Mouse (Mus musculus) kidney, postnatal 36 days (tissue): ENCODE measurements around the gene Bcl7b.

Experiments used
- DNase-seq, 2 experiments: peaks; one replicate each; pipeline ENCODE4 v3.0.0; 2021 to 2022; ENCODE audit warnings: mixed read lengths in 2 of 2

Gene Bcl7b

DNA sequence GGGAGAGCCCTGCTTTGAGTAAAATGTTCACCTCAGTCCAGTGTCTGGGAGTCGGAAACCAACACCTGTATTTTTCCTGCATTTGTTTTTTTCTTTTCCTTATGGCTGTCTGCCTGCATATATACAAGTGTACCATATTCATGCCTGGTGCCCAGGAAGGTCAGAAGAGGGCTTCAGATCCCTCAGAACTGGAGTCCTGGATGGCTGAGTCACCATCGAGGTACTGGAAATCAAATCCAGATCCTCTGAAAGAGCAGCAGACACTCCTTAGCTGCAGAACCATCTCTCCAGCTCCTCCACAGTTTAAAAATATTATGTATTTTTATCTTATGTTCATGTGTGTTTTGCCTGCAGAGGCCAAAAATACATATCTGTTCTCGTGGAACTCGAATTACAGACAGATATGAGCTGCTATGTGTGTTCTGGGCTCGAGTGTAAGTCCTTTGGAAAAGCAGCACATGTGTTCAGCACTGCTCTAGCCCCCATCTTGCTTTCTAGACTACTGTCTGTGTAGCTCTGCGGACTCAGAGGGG is 3.7 kb downstream of the Bcl7b start:
- no peak for DNase-seq

DNA sequence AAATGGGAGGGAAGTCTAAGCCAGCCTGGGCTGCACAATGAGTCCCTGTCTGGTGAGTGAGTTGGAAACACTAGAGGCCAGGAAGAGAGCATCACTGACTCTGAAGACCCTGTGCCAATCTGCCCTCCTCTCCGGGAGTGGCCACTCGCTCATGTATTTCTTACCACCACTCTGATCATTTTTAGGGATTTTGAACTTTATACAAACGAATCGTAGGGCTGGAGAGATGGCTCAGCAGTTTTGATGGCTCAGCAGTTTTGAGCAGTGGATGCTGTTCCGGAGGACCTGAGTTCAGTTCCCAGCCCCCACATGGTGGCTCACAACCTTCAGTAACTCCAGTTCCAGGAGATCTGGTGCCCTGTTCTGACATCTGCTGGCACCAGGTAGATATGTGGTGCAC is 4.9 kb downstream of the Bcl7b start:
- no peak for DNase-seq

DNA sequence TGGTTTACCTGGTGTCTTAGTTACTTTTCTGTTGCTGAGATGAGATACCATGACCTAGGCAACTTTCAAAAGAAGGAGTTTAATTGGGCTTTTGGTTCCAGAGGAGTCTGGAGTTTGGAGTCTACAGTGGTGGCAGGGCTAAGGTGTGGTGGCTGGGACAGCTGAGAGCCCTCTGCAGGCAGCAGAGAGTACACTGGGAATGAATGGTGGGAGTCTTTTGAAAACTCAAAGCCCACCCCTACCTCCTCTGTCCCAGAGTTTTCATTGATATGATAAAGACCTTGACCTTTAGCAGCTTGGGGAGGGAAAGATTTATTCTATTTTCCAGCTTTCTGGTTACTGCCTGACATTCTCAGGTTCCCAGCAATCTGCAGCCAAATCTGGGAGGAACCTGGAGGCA is 7.0 kb downstream of the Bcl7b start:
- DNase-seq: no peak

DNA sequence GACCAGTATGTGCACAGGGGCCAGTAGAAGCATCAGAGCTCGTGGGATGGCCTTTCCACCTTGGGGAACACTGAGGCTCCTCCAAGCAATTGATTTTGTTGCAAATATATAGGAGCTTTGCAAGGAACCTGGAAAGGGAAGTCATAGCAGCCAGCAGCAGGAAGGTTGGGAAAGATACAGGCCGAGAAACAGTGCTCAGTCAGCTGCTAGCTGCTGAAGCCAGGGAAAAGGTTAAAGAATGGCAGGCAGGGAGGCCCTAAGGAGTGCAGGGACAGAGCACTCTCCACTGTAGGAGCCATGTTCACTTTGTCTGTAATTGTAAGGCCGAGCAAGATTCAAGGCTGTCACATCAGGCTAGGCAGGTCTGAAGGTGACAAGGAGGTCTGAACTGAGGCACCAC is 10.4 kb downstream of the Bcl7b start:
- DNase-seq: no peak

DNA sequence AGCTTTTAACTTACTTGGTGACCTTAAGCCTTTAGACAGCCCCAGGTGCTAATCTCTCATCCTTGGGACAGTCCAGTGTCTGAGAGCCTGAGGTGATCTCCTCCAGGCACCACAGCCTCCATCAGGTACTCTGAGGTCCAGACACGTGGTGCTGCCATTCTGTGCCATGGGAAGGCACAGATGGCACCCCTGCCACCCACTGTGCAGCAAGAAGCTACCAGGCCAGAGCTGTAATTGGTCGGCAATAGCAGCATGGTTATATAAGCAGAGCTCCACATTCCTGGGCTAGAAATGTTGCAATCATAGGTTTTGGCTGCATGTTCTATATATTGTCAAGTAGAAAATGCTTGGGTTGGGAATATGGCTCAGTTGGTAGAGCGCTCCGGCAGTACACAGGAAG is 10.9 kb downstream of the Bcl7b start:
- DNase-seq: no peak

DNA sequence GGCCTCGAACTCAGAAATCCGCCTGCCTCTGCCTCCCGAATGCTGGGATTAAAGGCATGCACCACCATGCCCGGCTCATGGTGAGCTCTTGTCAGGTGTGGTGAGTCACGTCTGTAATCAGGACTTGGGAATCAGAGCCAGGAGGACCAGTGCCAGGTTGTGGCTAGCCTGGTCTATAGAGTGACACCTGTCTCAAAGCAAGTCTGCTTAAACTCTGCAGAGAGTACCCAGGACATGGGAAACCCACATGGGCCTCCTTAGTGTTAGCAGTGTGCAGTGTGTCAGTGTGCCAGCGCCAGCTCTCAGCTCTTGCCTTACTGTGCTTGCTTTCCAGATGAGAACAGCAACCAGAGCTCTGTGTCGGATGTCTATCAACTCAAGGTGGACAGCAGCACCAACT is 11.5 kb downstream of the Bcl7b start:
- no peak for DNase-seq

DNA sequence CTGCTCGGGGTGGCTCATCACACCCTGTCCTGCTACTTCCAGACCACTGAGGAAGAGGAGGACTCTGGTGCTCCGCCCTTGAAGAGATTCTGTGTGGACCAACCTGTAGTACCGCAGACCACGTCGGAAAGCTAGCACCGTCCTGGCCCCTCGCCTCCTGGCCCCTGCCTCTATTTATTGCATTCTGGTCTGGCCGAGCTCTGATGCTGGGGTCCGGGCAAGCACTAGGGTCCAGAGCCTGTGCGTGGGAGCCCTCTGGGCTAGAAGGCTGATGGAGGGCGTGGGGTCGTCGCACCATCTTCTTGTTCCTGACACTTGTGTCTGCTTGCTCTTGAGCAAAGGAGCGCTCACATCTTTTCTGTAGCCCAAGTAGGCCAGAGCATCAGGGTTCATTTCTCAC is 12.7 kb downstream of the Bcl7b start:
- no peak for DNase-seq

DNA sequence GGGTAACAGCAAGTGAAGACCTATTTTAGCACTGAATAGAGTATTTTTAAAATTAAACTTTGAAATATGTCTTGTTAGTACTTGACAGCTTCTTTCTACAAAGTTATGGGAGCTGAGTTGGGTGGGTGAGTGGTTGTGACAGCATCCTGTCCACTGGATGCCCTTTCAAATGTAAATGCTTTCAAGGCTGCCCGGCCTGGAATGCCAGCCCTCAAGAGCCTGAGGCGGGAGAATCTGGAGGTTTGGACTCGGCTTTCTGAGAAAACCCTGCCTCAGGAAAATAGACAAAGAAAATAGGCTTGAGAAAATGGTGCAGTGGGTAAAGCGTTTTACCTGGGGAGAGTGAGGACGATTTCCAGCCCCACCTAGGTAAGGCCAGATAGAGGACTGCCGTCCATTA is 13.7 kb downstream of the Bcl7b start:
- DNase-seq: no peak

DNA sequence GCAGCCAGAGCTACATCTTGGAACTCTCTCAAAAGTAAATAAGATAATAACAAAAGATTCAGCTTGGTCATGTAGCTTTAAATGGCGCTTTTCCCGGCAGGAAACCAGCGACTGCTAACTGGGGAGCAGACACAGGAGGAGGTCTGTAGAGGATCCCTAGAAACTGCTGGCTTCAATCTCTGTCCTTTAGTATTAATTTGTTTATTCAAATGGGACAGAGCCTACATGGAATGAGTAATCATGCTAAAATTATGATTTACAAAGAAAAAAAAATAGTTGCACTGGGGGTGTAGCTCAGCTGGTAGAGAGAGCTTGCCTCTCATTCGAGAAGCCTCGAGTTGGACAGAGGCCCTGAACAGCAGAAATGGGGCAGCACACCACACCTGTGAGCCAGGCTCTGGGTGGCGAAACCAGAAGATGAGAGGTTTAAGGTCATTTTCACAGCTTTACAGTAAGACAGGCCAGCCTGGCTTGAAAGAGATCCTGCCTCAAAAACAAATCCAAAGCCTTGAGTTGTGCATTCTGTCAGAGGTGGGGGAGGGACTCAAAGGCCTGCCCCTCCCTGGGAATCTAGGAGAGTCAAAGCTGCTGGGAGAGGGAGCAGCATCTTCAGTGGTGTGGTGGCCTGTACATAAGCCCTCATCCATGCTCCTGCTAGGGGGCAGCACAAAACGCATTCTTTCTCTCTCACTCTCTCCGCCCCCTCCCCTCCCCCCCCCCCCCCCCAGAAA is 15.2 kb downstream of the Bcl7b start:
- DNase-seq: peak; percentile 32 to 51

DNA sequence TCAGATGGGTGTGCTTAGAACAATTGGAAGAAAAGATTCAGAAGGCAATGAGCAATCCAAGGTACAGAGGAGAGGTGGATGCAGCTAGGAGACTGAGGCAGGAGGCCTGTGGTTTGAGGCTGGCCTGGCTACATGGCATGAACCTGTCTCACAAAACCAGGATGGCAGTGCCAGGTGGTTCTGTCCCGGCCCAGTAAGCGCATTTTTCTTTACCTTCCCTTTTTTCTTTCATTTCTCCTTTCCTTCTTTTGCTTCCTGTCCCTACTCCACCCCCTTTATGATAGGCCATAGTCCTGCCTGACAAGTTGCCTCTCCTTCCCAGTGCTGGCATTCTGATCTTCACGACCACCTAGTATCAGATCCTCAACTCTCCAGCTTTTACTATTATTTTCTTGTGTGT is 16.9 kb downstream of the Bcl7b start:
- no peak for DNase-seq

DNA sequence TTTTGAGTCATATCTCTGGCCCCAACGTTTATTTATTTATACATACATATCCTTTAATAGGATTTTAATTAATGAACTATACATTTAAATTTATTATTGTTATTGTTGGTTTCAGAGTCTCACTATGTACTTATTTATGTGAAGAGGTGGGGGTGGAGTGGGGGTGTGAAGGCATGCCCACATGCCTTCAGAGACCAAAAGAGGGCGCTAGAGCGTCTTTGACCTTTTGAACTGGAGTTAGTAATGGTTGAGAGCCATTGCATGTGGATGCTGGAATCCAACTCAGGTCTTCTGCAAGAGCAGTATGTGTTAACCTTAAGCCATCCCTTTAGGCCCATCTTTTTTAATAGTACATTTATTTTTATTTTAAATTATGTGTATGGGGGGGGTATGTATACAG is 17.5 kb downstream of the Bcl7b start:
- DNase-seq: peak; percentile 44 to 67

DNA sequence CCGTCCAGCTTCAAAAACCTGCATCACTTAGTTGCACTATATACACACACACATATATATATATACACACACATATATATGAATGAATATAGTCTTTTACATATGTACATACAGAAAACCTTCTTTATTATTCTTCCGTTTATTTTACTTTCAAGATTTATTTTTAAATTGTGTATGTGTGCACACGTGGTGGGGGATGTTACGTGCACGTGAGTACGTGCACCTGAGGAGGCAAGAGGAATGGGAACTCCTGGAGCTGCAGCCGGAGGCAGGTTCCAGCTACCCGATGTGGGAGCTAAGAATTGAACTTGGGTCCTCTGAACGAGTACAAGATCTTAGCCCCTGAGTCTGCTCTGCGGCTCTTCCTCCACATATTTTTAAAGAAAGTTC is 18.1 kb downstream of the Bcl7b start:
- DNase-seq: no peak

DNA sequence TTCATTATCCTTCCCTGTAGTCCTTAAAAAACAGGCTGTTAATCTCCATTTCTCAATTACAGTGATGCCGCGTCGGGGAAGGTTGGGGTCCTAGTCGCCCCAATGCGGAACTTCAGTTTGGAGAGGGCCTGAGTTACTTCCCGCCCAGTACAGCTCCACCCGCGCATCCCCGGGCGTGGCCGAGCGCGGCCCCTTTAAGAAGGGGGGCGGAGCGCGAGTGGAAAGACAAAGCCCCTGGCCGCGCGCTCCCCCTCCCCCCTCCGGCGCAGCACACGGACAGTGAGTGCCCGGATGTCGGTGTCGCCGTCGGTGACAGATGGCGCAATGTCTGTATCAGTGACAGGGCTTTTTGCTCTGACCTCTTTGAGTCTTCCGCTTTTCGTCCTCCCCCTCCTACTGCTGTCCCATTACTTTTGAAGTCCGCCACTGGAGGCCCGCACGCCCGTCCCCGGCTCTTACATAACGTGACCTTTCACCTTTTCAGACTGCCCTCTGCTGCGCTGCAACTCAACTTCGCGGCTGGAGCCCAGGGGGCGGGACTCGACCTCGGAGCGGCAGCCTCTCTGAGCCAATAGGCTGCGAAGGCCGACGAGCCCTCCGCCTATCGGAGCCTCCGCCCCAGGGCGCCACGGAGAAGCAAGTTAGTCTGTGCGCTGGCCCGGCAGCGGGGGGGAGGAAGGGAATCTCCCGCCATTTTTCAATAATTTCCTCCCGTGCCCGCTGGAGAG is 18.7 kb downstream of the Bcl7b start, which contains the start of gene Baz1b:
Gene Baz1b, plus strand, starts transcription at position 644 of the 728 bp plus-strand sequence.
- DNase-seq: peak; percentile 99

DNA sequence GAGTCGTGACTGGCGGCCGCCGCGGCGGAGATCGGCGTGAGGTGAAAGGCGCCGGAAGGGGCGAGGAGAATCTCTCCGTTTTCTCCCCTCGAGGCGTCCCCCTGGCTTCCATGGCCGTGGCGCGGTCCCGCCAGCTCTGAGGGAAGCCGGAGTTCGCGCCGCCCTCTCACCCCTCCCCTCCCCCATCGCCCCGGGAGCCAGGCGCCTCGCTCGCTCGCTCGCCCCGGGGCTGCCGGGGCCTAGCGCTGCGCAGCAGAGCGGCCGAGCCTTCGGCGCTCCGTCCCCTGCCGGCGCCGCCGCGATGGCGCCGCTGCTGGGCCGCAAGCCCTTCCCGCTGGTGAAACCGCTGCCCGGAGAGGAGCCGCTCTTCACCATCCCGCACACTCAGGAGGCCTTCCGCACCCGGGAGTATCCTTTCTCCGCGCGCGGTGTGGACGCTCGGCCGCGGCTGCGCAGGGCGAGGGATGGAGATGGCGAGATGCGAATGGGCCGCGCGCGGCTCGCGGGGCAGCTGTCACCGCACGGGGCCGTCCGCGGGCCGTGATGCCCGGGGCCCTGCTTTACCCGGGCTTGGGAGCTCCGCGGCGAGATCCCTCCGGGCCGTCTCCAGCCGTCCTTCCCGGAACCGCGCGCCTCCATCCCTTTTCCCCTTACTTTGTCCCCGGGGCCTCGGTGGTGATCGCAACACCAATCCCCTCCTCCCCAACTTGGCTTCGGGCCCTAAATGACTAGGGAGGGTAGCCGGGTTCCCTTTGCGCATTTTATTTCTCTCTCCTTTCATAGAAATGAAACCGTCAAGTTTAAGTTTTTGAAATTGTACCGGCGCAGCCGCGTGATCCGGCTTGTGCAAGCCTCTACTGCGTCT is 19.5 kb downstream of the Bcl7b start:
- DNase-seq: peak; percentile 12 to 92

DNA sequence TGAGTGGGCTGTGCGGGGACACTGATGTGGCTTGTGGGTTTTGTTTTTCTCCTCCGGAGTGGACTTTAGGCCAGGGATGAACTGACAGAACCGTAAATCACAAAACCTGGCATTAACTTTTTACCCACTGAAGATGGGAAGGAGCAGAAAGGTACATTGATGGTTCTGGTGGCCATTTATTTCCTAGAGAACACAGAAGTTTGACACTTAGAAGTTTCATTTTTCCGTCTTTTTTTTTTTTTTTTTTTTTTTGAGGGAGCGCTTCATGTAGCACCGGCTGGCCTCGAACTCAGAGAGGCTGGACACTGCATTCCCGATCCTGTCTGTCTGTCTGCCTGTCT is 20.1 kb downstream of the Bcl7b start:
- peak in 1 of 2 experiments; percentile 21 for DNase-seq

DNA sequence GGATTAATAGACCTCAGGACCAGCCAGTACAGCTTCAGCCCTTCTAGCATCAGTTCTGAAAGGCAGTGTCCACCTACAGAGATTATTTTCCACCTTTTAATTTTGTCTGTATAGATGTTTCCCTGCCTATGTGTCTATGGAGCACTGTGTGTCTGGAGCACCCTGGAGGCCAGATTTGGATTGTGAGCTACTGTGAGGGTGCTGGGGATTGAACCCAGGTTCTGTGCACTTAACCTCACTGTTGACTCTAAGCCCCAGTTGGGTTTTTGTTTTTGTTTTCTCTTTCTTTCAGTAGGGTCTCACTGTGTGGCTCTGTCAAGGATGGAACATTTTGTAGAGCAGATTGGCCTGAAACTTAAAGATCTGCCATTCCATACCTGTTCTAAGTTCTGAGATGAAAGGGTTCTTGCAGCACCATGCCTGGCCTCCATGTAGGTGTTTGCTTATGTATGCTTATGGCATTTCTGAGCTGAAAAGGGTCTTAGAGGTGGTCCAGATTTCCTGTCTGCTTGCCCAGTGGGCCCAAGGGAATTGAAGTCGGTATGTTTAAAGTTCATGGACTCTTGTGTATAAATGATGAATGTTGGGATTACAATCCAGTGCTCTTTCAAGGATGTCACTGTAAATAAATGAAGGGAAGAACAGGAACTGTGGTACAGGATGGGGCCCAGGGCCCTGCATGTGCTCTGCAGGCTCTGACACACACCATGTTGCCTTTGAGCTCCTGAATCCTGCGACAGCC is 21.4 kb downstream of the Bcl7b start:
- DNase-seq: no peak

DNA sequence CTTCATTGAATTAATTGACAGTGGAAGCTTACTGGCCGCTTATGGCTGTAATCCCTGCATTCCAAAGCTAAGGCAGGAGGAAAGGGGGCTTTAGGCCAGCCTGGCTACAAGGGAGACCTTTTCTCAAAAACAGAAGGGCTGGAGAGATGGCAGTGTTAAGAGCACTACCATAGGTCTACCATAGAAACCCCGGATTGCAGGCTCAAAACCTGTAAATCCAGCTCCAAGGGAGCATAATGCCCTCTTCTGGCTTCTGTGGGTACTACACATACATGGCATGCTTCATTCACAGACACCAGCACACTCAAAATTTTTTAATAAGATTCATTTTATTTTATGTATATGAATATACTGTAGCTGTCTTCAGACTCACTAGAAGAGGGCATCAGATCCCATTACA is 23.5 kb downstream of the Bcl7b start:
- DNase-seq: peak; percentile 77 to 82

DNA sequence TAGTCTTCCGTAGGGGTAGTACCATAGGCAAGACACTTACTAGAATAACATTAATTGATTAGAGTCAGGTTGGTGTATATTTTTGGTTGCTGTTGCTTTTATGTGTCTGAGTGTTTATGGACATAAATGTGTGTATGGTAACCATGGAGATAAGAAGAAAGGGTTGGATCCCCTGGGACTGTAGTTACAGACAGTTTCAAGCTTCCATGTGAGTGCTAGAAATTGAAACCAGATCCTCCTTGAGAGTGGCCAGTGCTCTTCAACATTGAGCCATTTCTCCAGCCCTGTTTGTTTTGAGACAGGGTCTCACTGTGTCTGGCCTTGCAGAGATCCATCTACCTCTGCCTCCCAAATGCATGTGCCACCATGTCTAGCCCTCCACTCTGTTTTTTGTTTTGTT is 24.3 kb downstream of the Bcl7b start:
- no peak for DNase-seq

DNA sequence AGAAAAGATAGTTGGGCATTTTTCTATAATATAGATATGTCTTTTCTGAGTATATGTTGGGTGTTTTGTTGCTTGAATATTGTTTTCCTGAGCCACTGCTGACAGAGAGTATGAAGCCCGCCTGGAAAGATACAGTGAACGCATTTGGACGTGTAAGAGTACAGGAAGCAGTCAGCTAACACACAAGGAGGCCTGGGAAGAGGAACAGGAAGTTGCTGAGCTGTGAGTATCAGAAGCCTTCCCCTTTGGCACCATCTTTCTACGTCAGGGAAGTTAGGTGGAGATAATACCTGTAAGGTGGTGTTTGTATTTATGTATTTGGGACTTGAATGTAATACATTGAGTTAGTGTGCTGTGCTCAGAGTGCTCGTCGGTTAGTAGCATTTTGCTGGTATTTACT is 28.3 kb downstream of the Bcl7b start:
- no peak for DNase-seq

DNA sequence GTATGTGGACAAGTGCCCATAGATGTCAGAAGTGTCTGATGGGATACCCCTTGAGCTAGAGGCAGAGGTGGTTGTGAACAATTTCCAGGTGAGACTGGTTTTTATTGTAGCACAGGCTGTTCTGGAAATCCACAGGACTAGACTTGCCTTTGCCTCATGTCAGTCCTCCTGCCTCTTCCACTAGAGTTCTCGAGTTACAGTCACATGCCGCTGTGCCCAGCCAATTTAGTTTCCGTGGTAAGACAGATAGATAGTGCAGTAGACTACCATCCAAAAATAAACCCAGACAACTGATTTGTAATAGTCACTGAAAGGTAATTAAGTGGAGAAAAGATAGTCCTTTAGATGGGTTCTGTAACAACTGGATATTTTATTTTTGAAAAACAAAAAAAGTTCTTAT is 34.7 kb downstream of the Bcl7b start:
- DNase-seq: no peak

DNA sequence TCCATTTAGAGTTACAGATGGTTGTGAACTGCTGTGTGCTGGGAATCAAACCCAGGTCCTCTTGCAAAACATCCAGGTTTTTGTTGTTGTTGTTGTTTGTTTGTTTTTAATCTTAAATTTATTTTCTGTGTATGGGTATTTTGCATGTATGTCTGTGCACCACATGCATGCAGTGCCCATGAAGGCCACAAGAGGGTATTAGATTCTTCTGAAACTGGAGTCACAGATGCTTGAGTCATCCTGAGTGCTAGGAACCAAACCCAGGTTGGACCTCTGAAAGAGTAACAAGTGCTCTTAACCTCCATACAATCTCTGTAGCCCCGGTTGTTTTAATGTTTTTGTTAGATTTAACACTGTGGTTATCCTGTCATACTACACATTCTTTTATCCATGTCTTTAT is 40.1 kb downstream of the Bcl7b start:
- peak in 1 of 2 experiments; percentile 37 for DNase-seq

DNA sequence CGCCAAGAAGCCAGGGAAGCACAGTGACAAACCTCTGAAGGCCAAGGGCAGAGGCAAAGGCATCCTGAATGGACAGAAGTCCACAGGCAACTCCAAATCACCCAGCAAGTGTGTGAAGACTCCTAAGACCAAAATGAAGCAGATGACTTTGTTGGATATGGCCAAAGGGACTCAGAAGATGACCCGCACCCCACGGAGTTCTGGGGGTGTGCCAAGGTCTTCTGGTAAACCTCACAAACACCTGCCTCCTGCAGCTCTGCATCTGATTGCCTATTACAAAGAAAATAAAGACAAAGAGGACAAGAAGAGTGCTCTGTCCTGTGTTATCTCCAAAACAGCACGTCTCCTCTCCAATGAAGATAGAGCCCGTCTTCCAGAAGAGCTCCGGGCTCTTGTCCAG is 48.8 kb downstream of the Bcl7b start:
- no peak for DNase-seq

DNA sequence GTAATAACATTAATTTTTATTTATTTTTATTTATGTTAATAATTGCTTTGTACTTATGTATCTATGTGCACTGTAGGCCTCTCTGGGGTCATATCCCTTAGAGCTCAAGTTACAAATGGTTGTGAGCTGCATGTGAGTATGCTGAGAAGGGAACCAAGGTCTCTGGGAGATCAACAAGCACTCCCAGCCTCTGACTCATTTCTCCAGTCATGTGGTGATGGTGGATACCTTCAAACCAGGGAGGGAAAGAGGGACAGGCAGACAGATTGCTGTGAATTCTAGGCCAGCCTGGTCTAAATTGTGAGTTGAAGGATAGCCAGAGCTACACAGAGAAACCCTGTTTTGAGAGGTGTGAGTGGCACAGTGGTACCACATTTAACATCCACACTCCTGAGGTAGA is 52.9 kb downstream of the Bcl7b start:
- DNase-seq: no peak
